Mouse (Mus musculus) stomach, embryonic 16.5 days (tissue): Measurements from ENCODE around the gene Prkacb. TPM values are rescaled to one million over a fixed set of nuclear protein-coding genes. Genes with fewer than 3 reads are reported as not detected.

ENCODE experiments used
- ATAC-seq: fragments of 200-750 bp; cut with Nextera tagmentation; 2 replicates; pipeline ENCODE4 v1.8.0; 2017; ENCODE audit warnings: moderate number of reproducible peaks, moderate TSS enrichment; ENCODE audit not compliant: insufficient read depth, low FRiP score
- H3K27ac ChIP-seq: fragments of 300-500 bp; sonication (generic); 2 replicates; pipeline ENCODE4 v1.5.1; 2014; ENCODE audit warnings: low read length
- H3K27me3 ChIP-seq: fragments of 300-500 bp; sonication (generic); 2 replicates; pipeline ENCODE4 v1.6.1; 2014; ENCODE audit warnings: low read length, control low read depth, mixed read lengths; ENCODE audit not compliant: control insufficient read depth, insufficient read depth
- H3K36me3 ChIP-seq: fragments of 300-500 bp; sonication (generic); 2 replicates; pipeline ENCODE4 v1.6.1; 2014; ENCODE audit warnings: low read length; ENCODE audit not compliant: control insufficient read depth, insufficient read depth
- H3K4me1 ChIP-seq: fragments of 300-500 bp; sonication (generic); 2 replicates; pipeline ENCODE4 v1.6.1; 2014; ENCODE audit warnings: low read length, control low read depth, mixed read lengths; ENCODE audit not compliant: control insufficient read depth, insufficient read depth
- H3K4me2 ChIP-seq: fragments of 300-500 bp; sonication (generic); 2 replicates; pipeline ENCODE4 v1.6.1; 2014; ENCODE audit warnings: low read depth, low read length, mixed read lengths
- H3K4me3 ChIP-seq: fragments of 300-500 bp; sonication (generic); replicated peaks from 2 replicates; pipeline ENCODE4 v1.5.1; 2014; ENCODE audit warnings: mild to moderate bottlenecking, low read length
- H3K9ac ChIP-seq: fragments of 300-500 bp; sonication (generic); 2 replicates; pipeline ENCODE4 v1.6.1; 2014; ENCODE audit warnings: low read length
- H3K9me3 ChIP-seq: fragments of 300-500 bp; sonication (generic); replicated peaks from 2 replicates; pipeline ENCODE4 v1.6.1; 2016; ENCODE audit warnings: low read length, control low read depth; ENCODE audit not compliant: control insufficient read depth
- WGBS: fragments of 180-500 bp; shearing (Covaris S2); extraction: QIAGEN DNeasy Blood & Tissue Kit; methylation state at CpG from one replicate; pipeline ENCODE4 v1.1.7; 2014; 5-methylcytosine and 5-hydroxymethylcytosine counted together
- polyA plus RNA-seq: library from polyadenylated mRNA; unstranded; fragments of >200 nt; fragmentation: Nextera tagmentation; extraction: Ambion mirVana; gene quantifications from 2 replicates; pipeline ENCODE4 v1.2.1, GENCODE M21; 2015

Gene Prkacb
- polyA plus RNA-seq, 1 experiment from 2014 or later: 54.5 TPM

GRCm38 (mm10) chr3:146687121-146687725 is 125.6 kb downstream of the Prkacb start:
- no peak overlapping the region for H3K4me3 ChIP-seq
- H3K9me3 ChIP-seq: no peaks in the 10 kb centered on the region
- 76% methylated on average over 4 of the region's 4 CpGs for WGBS
- H3K27me3 ChIP-seq: no peaks in the 10 kb centered on the region
- no peak overlapping the region for H3K4me2 ChIP-seq
- no peak overlapping the region for H3K9ac ChIP-seq
- no peak overlapping the region for H3K27ac ChIP-seq
- H3K36me3 ChIP-seq: no peaks in the 10 kb centered on the region
- ATAC-seq: no peak
- H3K4me1 ChIP-seq: 0 out of 2 replicates have a peak, but pooled peaks cover 3% of the 10 kb centered on the region

- H3K9ac ChIP-seq: no peak overlapping the region
- ATAC-seq: no peak
- no peaks in the 10 kb centered on the region for H3K9me3 ChIP-seq
Observed at GRCm38 (mm10) chr3:146686428-146686827, 126.4 kb downstream of the Prkacb start.

GRCm38 (mm10) chr3:146684811-146685675 is 127.7 kb downstream of the Prkacb start, which contains the start of gene Samd13:
Samd13 (minus strand) TSS chr3:146685592.
- Histone ChIP-seq H3K4me2 (peak within 1 kb of the TSS; percentile 97), H3K4me1 (0 out of 2 replicates have a peak, but pooled peaks cover 5% of the 10 kb centered on the region), H3K9ac (peak within 1 kb of the TSS; percentile 74), H3K27ac (no peak within 1 kb of the TSS), H3K9me3 (no peaks in the 10 kb centered on the region), H3K36me3 (no peaks in the 10 kb centered on the region), H3K4me3 (peak within 1 kb of the TSS; percentile 65), H3K27me3 (no peaks in the 10 kb centered on the region)
- peak; percentile 83 for ATAC-seq
- 3% methylated on average over 50 of the region's 50 CpGs for WGBS

More at GRCm38 (mm10) chr3:146686428-146686827, 126.4 kb downstream of the Prkacb start:
- 79% methylated on average over 8 of the region's 8 CpGs for WGBS
- 0 out of 2 replicates have a peak, but pooled peaks cover 5% of the 10 kb centered on the region for H3K4me1 ChIP-seq
- no peaks in the 10 kb centered on the region for H3K36me3 ChIP-seq
- H3K4me3 ChIP-seq: no peak overlapping the region
- no peaks in the 10 kb centered on the region for H3K27me3 ChIP-seq
- H3K27ac ChIP-seq: no peak overlapping the region
- no peak overlapping the region for H3K4me2 ChIP-seq

DNA sequence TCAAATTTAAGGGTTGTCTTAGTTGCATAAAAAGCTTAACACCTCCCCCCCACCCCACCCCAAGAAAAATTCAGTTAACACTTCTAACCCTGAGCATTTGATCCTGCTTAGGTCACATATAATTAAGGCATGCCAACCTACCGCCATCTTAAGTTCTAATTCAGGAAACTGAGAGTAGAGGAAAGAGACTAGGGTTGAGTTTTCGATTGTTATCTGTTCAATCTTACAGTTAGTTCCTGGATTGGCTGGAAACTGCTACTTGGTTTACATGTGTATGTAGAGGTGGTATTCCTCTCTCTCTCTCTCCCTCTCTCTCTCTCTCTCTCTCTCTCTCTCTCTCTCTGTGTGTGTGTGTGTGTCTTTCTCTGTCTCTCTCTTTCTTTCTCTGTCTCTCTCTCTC is 129.7 kb downstream of the Prkacb start:
- no peaks in the 10 kb centered on the region for H3K9me3 ChIP-seq
- H3K27me3 ChIP-seq: no peaks in the 10 kb centered on the region
- 0 out of 2 replicates have a peak, but pooled peaks cover 5% of the 10 kb centered on the region for H3K4me1 ChIP-seq
- 66% methylated on average over 2 of the region's 2 CpGs for WGBS
- no peak for ATAC-seq
- H3K27ac ChIP-seq: no peak overlapping the region
- no peaks in the 10 kb centered on the region for H3K36me3 ChIP-seq
- H3K4me3 ChIP-seq: no peak overlapping the region
- no peak overlapping the region for H3K9ac ChIP-seq
- H3K4me2 ChIP-seq: 0 out of 2 replicates have a peak overlapping the region, but pooled peaks have one; percentile 53

DNA sequence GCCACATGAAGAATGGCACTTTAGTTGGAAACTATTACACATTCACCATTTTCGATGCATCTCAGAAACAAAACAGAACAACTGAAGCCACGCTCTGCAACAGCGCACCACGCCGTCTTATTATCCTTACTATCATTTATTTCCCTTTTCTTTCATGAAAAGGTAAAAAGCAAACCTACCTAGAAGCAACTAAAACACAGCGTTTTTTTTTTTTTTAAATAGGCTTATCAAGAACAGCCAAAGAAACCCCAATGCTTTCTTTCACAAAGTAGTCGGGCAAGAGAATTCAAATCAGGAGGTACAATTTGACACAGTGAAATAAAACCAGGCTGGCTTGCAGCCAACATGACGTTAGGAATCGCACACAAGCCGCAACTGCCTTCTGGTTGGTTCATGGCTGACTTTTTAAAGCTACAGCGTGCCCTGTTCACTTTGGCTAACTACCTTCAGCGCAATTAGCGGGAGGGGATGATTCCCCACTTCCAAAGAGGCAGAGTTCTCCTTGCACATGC is 130.6 kb downstream of the Prkacb start:
- WGBS: 32% methylated on average over 13 of the region's 13 CpGs

DNA sequence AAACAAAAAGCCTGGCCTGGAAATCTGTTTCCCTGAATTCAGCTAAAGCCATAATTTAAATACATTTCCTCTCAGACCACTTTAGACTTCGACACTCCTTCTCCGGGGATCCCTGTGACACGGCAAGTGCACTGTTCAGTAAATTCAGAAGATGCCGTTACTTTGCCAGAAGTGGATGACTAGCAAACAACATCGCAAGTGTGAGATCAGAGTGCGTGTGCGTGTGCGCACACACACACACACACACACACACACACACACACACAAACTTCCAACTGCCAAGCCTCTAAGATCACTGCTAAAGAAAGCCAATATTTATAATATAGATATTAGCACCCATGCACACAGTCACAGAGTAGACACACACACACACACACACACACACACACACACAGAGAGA is 131.1 kb downstream of the Prkacb start:
- peak overlapping the region; percentile 30; the same call in 1 of the 2 replicates for H3K4me3 ChIP-seq
- WGBS: 62% methylated on average over 8 of the region's 8 CpGs
- no peaks in the 10 kb centered on the region for H3K36me3 ChIP-seq
- H3K4me1 ChIP-seq: 0 out of 2 replicates have a peak, but pooled peaks cover 5% of the 10 kb centered on the region
- no peak overlapping the region for H3K9ac ChIP-seq
- peak overlapping the region; percentile 53 for H3K4me2 ChIP-seq
- ATAC-seq: no peak
- H3K9me3 ChIP-seq: no peaks in the 10 kb centered on the region
- H3K27ac ChIP-seq: no peak overlapping the region
- H3K27me3 ChIP-seq: no peaks in the 10 kb centered on the region

More for the DNA sequence above, 130.6 kb downstream of the Prkacb start:
- Histone ChIP-seq H3K27me3 (no peaks in the 10 kb centered on the region), H3K4me3 (peak overlapping the region; percentile 30), H3K9ac (peak overlapping the region; percentile 55), H3K4me2 (peak overlapping the region; percentile 53), H3K36me3 (no peaks in the 10 kb centered on the region), H3K9me3 (no peaks in the 10 kb centered on the region), H3K27ac (peak overlapping the region; percentile 52), H3K4me1 (0 out of 2 replicates have a peak, but pooled peaks cover 5% of the 10 kb centered on the region)
- ATAC-seq: peak; percentile 54; the same call in 1 of the 2 replicates

GRCm38 (mm10) chr3:146680625-146681024 is 132.2 kb downstream of the Prkacb start:
- no peak overlapping the region for H3K4me3 ChIP-seq
- no peaks in the 10 kb centered on the region for H3K36me3 ChIP-seq
- H3K9me3 ChIP-seq: no peaks in the 10 kb centered on the region
- no peak overlapping the region for H3K27ac ChIP-seq
- no peak for ATAC-seq
- no peak overlapping the region for H3K4me2 ChIP-seq
- 0 out of 2 replicates have a peak, but pooled peaks cover 5% of the 10 kb centered on the region for H3K4me1 ChIP-seq
- H3K27me3 ChIP-seq: no peaks in the 10 kb centered on the region
- no peak overlapping the region for H3K9ac ChIP-seq
- WGBS: 86% methylated on average over 13 of the region's 13 CpGs

DNA sequence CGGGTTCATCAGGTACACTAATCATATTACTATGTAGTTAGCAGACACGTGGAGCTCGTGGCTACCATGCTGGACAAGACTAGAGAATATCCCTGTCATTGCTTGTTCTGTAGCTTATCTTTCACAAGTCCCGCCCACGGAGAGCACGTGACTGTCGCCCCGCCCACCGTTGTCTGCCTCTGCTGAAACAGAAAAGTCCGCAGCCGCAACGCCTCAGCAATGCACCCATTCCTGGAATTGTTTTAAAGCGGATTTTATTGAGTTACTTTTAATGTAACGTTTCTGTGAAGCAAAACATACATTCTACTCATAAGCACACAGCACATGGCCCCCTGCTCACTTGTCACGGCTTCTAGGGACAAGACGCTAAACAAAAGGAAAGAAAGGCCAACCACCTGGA is 133.1 kb downstream of the Prkacb start:
- no peaks in the 10 kb centered on the region for H3K9me3 ChIP-seq
- no peaks in the 10 kb centered on the region for H3K27me3 ChIP-seq
- no peak for ATAC-seq
- H3K36me3 ChIP-seq: no peaks in the 10 kb centered on the region
- H3K4me1 ChIP-seq: 0 out of 2 replicates have a peak, but pooled peaks cover 3% of the 10 kb centered on the region
- H3K4me2 ChIP-seq: no peak overlapping the region
- no peak overlapping the region for H3K27ac ChIP-seq
- no peak overlapping the region for H3K9ac ChIP-seq
- no peak overlapping the region for H3K4me3 ChIP-seq
- 92% methylated on average over 16 of the region's 16 CpGs for WGBS
